Mouse (Mus musculus) bone marrow macrophage, adult 2 months (primary cell): ENCODE data around the gene Setdb1. TPM values are rescaled to one million over a fixed set of nuclear protein-coding genes. Genes with fewer than 3 reads are reported as not detected.

Experiments
- H3K27ac ChIP-seq: 2 replicates; pipeline ENCODE4 v1.5.1; 2012; ENCODE audit warnings: low read depth, low read length; ENCODE audit not compliant: insufficient read depth
- H3K4me1 ChIP-seq: 2 replicates; pipeline ENCODE4 v1.6.1; 2012; ENCODE audit warnings: low read length; ENCODE audit not compliant: control insufficient read depth, insufficient read depth
- H3K4me3 ChIP-seq: 2 replicates; pipeline ENCODE4 v1.5.1; 2012; ENCODE audit warnings: mild to moderate bottlenecking, low read length, moderate library complexity; ENCODE audit not compliant: insufficient read depth
- CTCF ChIP-seq: IDR thresholded peaks from 2 replicates; pipeline ENCODE4 v1.5.1; 2012; ENCODE audit warnings: low read depth, mild to moderate bottlenecking, low read length, moderate library complexity
- POLR2A ChIP-seq: IDR thresholded peaks from 2 replicates; pipeline ENCODE4 v1.6.1; 2012; ENCODE audit warnings: mild to moderate bottlenecking, low read depth, low read length, borderline replicate concordance
- polyA plus RNA-seq: library from polyadenylated mRNA; stranded (reverse); fragments of >200 nt; gene quantifications from 2 replicates; pipeline ENCODE4 v1.2.4, GENCODE M21; 2012; ENCODE audit not compliant: missing spikeins, insufficient read depth, insufficient read length

Setdb1 gene
- polyA plus RNA-seq, 1 experiment = 37.2 TPM

DNA sequence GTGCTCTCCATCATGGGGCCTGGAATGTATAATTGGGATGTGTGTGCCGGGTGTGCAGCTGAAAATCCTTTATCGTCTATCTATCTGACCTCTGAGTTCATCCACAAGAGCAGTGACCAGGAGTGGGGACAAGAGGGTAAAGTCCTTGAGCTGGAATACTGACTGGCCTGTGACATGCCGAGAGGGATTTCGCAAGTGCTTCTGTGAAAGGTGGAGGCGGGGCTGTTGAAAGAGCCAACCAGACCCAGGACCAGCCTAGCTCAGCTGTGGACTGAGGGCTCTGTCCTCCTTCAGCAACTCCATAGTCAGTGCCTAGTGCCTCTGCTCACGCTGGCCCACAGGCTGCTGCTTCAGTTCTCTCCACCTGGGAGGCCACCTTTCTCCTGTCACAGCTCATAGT lies 38.5 kb downstream of the Setdb1 start:
- H3K27ac ChIP-seq = peak overlapping the region; percentile 4; the same call in 1 of the 2 replicates
- peaks cover 28% of the 10 kb centered on the region for H3K4me1 ChIP-seq
- H3K4me3 ChIP-seq = no peak overlapping the region
- TF ChIP-seq CTCF = no peak
- TF ChIP-seq POLR2A = no peak

GRCm38 (mm10) chr3:95317414-95318080 lies 39.5 kb downstream of the Setdb1 start:
- H3K4me1 ChIP-seq = peaks cover 32% of the 10 kb centered on the region
- H3K4me3 ChIP-seq = 0 out of 2 replicates have a peak overlapping the region, but pooled peaks have one; percentile 9
- TF ChIP-seq CTCF (peak; percentile 17; the same call in 1 of the 2 replicates), POLR2A (no peak)
- no peak overlapping the region for H3K27ac ChIP-seq

DNA sequence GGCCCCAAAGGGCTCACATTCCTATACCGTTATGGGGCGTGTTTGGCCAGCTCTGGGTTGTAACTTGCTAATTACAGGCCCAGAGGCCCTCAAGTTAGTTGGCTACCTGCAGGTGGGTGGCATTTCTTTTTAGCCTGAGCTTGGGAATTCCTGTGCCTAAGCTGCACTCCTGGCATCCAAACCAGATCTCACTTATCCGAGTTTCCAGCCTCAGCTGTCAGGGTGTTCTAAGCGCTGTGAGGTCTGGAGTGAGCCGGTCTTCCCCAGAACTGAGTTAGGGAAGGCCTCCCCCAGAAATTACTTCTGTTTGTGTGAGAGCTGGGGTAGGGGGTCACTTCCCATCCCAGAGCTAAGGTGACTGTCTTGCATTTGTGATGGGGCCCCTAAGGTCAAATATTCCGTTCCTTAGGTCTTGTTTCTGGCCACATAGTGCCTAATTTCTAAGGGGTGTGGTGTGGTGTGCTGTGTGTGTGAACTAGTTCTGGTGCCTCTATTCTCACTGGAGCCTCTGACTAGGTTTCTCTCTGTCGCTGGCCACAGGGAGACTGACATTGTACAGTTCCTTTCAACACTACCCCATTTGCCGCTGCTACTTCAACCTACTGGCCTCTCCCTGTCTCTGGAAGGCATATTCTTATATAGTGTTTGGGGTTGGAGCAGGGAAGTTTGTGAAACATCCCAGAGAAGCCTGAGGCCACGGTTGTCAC lies 41.0 kb downstream of the Setdb1 start:
- H3K4me3 ChIP-seq = peak overlapping the region; percentile 84
- H3K27ac ChIP-seq = peak overlapping the region; percentile 85
- TF ChIP-seq POLR2A (no peak), CTCF (no peak)
- peaks cover 42% of the 10 kb centered on the region for H3K4me1 ChIP-seq

DNA sequence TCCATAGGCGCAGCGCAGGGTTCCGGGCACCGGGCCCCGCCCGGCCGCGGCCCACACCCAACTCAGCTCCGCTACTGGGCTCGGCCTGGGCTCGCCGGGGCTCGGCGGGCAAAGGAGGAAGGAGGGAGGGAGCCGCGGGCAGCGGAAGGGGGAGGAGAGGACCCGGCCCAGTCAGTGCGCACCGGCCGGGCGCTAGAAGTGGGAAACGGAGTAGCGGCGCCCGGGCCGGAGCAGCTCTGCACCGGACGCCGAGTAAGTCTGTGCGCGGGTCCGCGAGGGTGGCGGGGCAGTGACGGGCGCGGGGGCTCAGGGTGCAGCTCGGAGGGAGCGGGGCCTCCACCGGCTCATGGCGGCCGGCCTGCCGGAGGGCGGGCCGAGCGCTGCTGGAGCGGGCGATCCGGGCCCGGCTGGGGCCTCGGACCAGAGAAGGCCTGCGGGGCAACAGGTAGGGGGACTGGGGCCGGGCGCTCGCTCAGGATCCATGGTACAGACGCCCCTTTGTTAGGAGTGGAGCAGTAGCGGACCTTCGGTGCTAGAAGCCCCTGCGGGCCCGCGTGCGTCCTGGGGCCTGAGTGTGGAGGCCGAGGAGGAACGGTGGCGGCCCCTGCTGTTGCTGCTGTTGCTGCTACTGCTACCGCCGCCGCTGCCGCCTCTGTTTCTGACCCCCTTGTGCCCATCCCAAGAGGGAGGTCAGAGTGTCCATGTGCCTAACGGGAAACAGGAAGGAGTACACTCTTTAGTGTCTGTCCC lies 41.7 kb downstream of the Setdb1 start:
- Histone ChIP-seq H3K4me1 (peaks cover 42% of the 10 kb centered on the region), H3K27ac (peak overlapping the region; percentile 85), H3K4me3 (peak overlapping the region; percentile 84)
- TF ChIP-seq POLR2A (no peak), CTCF (0 out of 2 replicates have a peak, but pooled peaks have one; percentile 14)

DNA sequence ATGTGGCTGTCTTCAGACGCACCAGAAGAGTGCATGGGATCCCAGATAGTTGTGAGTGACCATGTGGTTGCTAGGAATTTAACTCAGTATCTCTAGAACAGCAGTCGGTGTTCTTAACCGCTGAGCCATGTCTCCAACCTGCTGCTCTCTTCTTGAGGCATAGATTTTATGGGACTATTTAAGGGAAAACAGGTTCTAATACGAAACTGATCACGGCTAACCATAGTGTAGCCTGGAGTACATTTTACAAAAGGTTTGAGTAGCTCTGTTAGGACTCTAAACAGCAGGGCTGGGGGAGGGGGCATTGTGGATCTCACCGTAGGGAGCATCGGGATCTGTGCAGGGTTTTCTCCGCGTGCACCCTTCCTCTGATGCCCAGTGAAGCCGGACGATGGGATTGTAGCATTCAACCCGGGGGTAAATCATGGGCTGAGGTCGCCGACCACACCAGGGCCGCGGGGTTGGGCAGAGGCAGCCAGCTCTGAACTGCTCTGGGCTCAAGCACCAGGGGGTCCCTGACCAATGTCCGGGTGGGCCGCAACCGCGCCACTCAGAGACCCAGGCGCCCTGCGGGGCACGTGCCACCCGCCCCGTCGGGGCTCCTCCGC lies 42.4 kb downstream of the Setdb1 start, which contains the start of gene Cers2:
Gene Cers2, plus strand, starts transcription at position 306 of the 608 bp plus-strand sequence.
- TF ChIP-seq CTCF = no peak
- no peak for TF ChIP-seq POLR2A
- Histone ChIP-seq H3K4me1 (peaks cover 42% of the 10 kb centered on the region), H3K4me3 (peak within 1 kb of the TSS; percentile 84), H3K27ac (peak within 1 kb of the TSS; percentile 85)

DNA sequence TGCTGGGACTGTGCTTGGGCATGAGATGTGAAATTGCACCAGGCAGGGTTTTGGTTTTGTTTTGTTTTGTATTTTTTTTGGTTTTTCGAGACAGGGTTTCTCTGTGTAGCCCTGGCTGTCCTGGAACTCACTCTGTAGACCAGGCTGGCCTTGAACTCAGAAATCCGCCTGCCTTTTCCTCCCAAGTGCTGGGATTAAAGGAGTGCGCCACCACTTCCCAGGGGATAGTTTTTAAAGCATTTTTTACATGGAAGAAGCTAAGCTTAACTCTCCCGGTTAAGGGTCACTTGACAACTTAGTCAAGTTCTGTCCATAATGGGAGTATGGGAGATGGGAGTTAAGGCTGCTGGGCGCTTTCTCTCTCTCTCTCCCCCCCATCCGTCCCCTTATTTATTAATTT lies 42.9 kb downstream of the Setdb1 start:
- no peak for TF ChIP-seq POLR2A
- Histone ChIP-seq H3K4me3 (peak overlapping the region; percentile 84), H3K27ac (peak overlapping the region; percentile 71), H3K4me1 (peaks cover 38% of the 10 kb centered on the region)

DNA sequence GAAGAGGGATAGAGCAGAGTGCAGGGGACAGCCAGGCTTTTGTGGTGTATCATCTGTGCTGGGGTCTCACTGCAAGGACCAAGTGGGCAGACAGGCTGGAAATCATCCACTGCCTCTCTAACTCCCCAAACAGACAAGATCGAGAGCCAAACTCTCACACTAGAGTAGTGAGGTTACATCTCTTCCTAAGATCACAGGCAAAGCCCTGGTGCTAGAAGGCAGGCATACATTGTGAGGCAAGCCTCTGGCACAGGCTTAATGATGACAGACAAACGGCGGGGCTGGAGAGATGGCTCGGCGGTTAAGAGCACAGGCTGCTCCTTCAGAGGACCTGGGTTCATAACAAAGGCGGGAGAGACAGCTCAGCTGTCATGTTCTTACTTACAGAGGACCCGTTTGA lies 43.5 kb downstream of the Setdb1 start:
- TF ChIP-seq CTCF = no peak
- TF ChIP-seq POLR2A = no peak
- Histone ChIP-seq H3K4me1 (peaks cover 34% of the 10 kb centered on the region), H3K27ac (peak overlapping the region; percentile 71), H3K4me3 (peak overlapping the region; percentile 12)

DNA sequence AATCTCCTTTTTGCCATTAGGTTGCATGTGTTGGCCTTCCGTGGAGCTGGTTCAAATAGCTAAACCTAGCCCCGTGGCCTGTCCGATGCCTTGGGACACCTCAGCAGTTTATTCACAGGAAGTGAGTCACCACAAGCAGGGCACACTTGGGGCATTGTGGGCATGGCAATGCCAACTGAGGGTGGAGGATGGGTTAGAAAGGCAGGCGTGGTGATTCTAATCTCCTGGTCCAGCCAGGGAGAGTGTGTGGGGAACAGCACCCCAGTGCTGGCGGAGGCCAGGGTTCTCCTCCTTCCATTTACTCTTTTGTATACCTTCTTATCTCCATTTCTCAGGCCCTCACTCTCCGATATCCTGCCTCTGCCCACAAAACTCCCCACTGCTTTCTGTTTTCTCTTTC lies 44.4 kb downstream of the Setdb1 start:
- Histone ChIP-seq H3K4me3 (peak overlapping the region; percentile 8), H3K27ac (peak overlapping the region; percentile 71), H3K4me1 (peaks cover 26% of the 10 kb centered on the region)
- TF ChIP-seq CTCF = no peak
- no peak for TF ChIP-seq POLR2A
